In genomic region chr9:59945241-59945640, GRCm38 (mm10) we compare ENCODE assay signal across 25 mouse cellular contexts. TPM values are rescaled to one million over a fixed set of nuclear protein-coding genes. Genes with fewer than 3 reads are reported as not detected.
DNase-seq lines count a peak whose midpoint lies in the region; ATAC-seq lines count a peak whose summit lies in the region.
"Had no signal": no experiment of that assay in that cellular context is flagged by ENCODE, and none has a peak within 500 bp of the region (broad histone marks: within the 10 kb centered on the region; RNA-seq: fewer than 3 reads in every experiment).

No protein-coding gene starts in this region.

- intact Hi-C loops in gastrocnemius, postnatal 14 days (cut with DNase I; ENCODE audit: low total_unique reads), result no loop called here

- peaks cover 19% of the 10 kb centered on the region; the same call in 1 of the 2 replicates for H3K27me3 ChIP-seq in heart, embryonic 10.5 days (ENCODE audit: insufficient read depth, poor library complexity, severe bottlenecking)
- H3K27me3 ChIP-seq in kidney, embryonic 15.5 days, result no peaks in the 10 kb centered on the region
- H3K27me3 ChIP-seq: forebrain, embryonic 13.5 days; hindbrain, embryonic 13.5 days had no signal

- peak; percentile 33 for DNase-seq in gastrocnemius, adult 18-20 months (ENCODE audit: low spot score)
- no peak for DNase-seq in gastrocnemius, postnatal 14 days
- peak; percentile 66 for DNase-seq in heart, embryonic 10.5 days (ENCODE audit: low spot score)
- no peak for DNase-seq in heart, postnatal 4 days
- DNase-seq in kidney, postnatal 10 days, result peak; percentile 3
- DNase-seq: adrenal gland, postnatal 10 days; adrenal gland, postnatal 36 days; cerebellum, adult 18-20 months; cerebellum, adult 9-10 months; cerebellum, postnatal 14 days; heart, adult 18-20 months had no signal

- ATAC-seq in kidney, embryonic 15.5 days (replicated peaks; ENCODE audit: low FRiP score), result no peak
- ATAC-seq: activated CD4-positive, CD25-positive, alpha-beta regulatory T cell, adult 4 months; forebrain, embryonic 13.5 days; forebrain, embryonic 16.5 days; hindbrain, embryonic 16.5 days; intestine, embryonic 16.5 days had no signal

- H3K9ac ChIP-seq in kidney, embryonic 15.5 days, result no peak overlapping the region
- H3K9ac ChIP-seq: forebrain, embryonic 13.5 days; heart, embryonic 13.5 days; hindbrain, embryonic 13.5 days had no signal

- H3K36me3 ChIP-seq in heart, embryonic 10.5 days, result no peaks in the 10 kb centered on the region
- H3K36me3 ChIP-seq in kidney, embryonic 15.5 days, result no peaks in the 10 kb centered on the region
- H3K36me3 ChIP-seq: forebrain, embryonic 10.5 days; heart, embryonic 13.5 days; hindbrain, embryonic 10.5 days; hindbrain, embryonic 13.5 days had no signal

- H3K4me3 ChIP-seq in heart, embryonic 10.5 days, result no peak overlapping the region
- no peak overlapping the region for H3K4me3 ChIP-seq in kidney, embryonic 15.5 days (replicated peaks)
- H3K4me3 ChIP-seq: forebrain, embryonic 10.5 days; forebrain, embryonic 13.5 days; heart, embryonic 13.5 days; hindbrain, embryonic 10.5 days; hindbrain, embryonic 13.5 days had no signal

- H3K27ac ChIP-seq in heart, embryonic 10.5 days, result no peak overlapping the region
- no peak overlapping the region for H3K27ac ChIP-seq in kidney, embryonic 15.5 days
- H3K27ac ChIP-seq: forebrain, embryonic 10.5 days; forebrain, embryonic 13.5 days; heart, embryonic 13.5 days; hindbrain, embryonic 10.5 days; hindbrain, embryonic 13.5 days had no signal

- H3K4me1 ChIP-seq in heart, embryonic 10.5 days, result peaks cover 27% of the 10 kb centered on the region
- peaks cover 20% of the 10 kb centered on the region; the same call in 1 of the 2 replicates for H3K4me1 ChIP-seq in kidney, embryonic 15.5 days
- H3K4me1 ChIP-seq: forebrain, embryonic 13.5 days had no signal

- 65% methylated on average over 3 of the region's 3 CpGs for WGBS in heart, embryonic 10.5 days
- WGBS in kidney, embryonic 15.5 days, result 77% methylated on average over 3 of the region's 3 CpGs

- no peak overlapping the region for H3K4me2 ChIP-seq in kidney, embryonic 15.5 days
- H3K4me2 ChIP-seq: forebrain, embryonic 13.5 days; heart, embryonic 13.5 days; hindbrain, embryonic 13.5 days had no signal

- H3K9me3 ChIP-seq in heart, embryonic 10.5 days, result no peaks in the 10 kb centered on the region
- H3K9me3 ChIP-seq in kidney, embryonic 15.5 days (replicated peaks), result no peaks in the 10 kb centered on the region
- H3K9me3 ChIP-seq: forebrain, embryonic 10.5 days; forebrain, embryonic 13.5 days; heart, embryonic 13.5 days; hindbrain, embryonic 10.5 days; hindbrain, embryonic 13.5 days had no signal

RNA-seq across cellular contexts. Expression of gene Nr2e3, which starts 15.2 kb away (rescaled TPM):
- not detected for total RNA-seq in gastrocnemius, adult 18-20 months (2021)
- not detected for total RNA-seq in gastrocnemius, postnatal 14 days (2021)
- 0.13 TPM in 1 of 2 replicates, not detected in the other for polyA plus RNA-seq in heart, embryonic 10.5 days (2016; fragmentation: Nextera tagmentation; extraction: Ambion mirVana)
- not detected for total RNA-seq in heart, postnatal 4 days (2021)
- polyA plus RNA-seq in kidney, embryonic 15.5 days (2015; fragmentation: Nextera tagmentation; extraction: Ambion mirVana), result not detected in 2 replicates
- total RNA-seq: adrenal gland, postnatal 10 days; adrenal gland, postnatal 36 days; gastrocnemius, adult 8-10 months; gastrocnemius, postnatal 4 days; heart, adult 18-20 months; heart, postnatal 25 days had no signal
- polyA plus RNA-seq: activated CD4-positive, CD25-positive, alpha-beta regulatory T cell, adult 4 months; forebrain, embryonic 10.5 days; forebrain, embryonic 13.5 days; forebrain, embryonic 16.5 days; heart, embryonic 13.5 days; heart, embryonic 16.5 days; hindbrain, embryonic 10.5 days; hindbrain, embryonic 13.5 days; hindbrain, embryonic 16.5 days had no signal

Comparison
In these comparisons a context has a peak if more than half of its experiments do, and no peak if none do; other contexts are left out.
1. DNase-seq: peak in gastrocnemius, adult 18-20 months (single experiment), heart, embryonic 10.5 days (single experiment) and kidney, postnatal 10 days (single experiment); none in gastrocnemius, postnatal 14 days (single experiment) and heart, postnatal 4 days (single experiment).